Mouse (Mus musculus) forebrain, embryonic 12.5 days (tissue): ENCODE results near the gene Nudcd3. TPM values are rescaled to one million over a fixed set of nuclear protein-coding genes. Genes with fewer than 3 reads are reported as not detected.

Experiments used
- ATAC-seq: fragments of 200-750 bp; cut with Nextera tagmentation; 2 replicates; pipeline ENCODE4 v1.8.0; 2017; ENCODE audit warnings: moderate TSS enrichment; ENCODE audit not compliant: low FRiP score
- H3K27ac ChIP-seq: fragments of 300-500 bp; sonication (generic); 2 replicates; pipeline ENCODE4 v1.5.1; 2016; ENCODE audit warnings: mild to moderate bottlenecking
- H3K27me3 ChIP-seq: fragments of 300-500 bp; sonication (generic); 2 replicates; pipeline ENCODE4 v1.6.1; 2016; ENCODE audit warnings: mild to moderate bottlenecking
- H3K36me3 ChIP-seq: fragments of 300-500 bp; sonication (generic); replicated peaks from 2 replicates; pipeline ENCODE4 v1.6.1; 2016; ENCODE audit warnings: mild to moderate bottlenecking
- H3K4me1 ChIP-seq: fragments of 300-500 bp; sonication (generic); 2 replicates; pipeline ENCODE4 v1.6.1; 2016
- H3K4me2 ChIP-seq: fragments of 300-500 bp; sonication (generic); 2 replicates; pipeline ENCODE4 v1.6.1; 2016; ENCODE audit warnings: mild to moderate bottlenecking, moderate library complexity
- H3K4me3 ChIP-seq: fragments of 300-500 bp; sonication (generic); replicated peaks from 2 replicates; pipeline ENCODE4 v1.5.1; 2016; ENCODE audit warnings: mild to moderate bottlenecking
- H3K9ac ChIP-seq: fragments of 300-500 bp; sonication (generic); 2 replicates; pipeline ENCODE4 v1.6.1; 2016; ENCODE audit warnings: mild to moderate bottlenecking
- H3K9me3 ChIP-seq: fragments of 300-500 bp; sonication (generic); 2 replicates; pipeline ENCODE4 v1.6.1; 2016
- WGBS: fragments of 180-500 bp; shearing (Covaris S2); methylation state at CpG from one replicate; pipeline ENCODE4 v1.1.7; 2016; 5-methylcytosine and 5-hydroxymethylcytosine counted together
- polyA plus RNA-seq: library from polyadenylated mRNA; unstranded; fragments of >200 nt; fragmentation: Nextera tagmentation; extraction: Ambion mirVana; gene quantifications from 2 replicates; pipeline ENCODE4 v1.2.1, GENCODE M21; 2016

Gene Nudcd3
- polyA plus RNA-seq, 1 experiment from 2014 or later, result 60.5 TPM

DNA sequence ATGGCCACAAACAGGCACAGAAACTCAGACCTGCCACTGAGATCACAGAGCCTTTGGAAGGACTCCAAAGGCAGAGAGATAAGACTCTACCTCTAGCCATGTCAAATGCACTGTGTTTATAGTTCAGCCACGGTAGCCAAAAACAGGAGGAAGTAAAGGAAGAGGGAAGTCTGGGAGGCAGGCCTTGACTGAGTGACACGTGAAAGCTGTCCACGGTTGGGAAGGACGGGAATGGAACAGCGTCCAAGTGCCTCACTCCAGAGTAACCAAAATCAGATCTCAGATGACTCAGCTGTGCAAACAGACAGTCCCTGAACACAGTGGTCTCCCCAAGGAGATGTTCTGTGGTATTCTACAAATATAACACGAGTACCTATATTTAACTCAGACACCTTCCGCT lies 25.5 kb downstream of the Nudcd3 start:
- Histone ChIP-seq H3K4me2 (no peak overlapping the region), H3K4me3 (no peak overlapping the region), H3K36me3 (no peaks in the 10 kb centered on the region), H3K27me3 (no peaks in the 10 kb centered on the region), H3K27ac (no peak overlapping the region), H3K4me1 (peaks cover 17% of the 10 kb centered on the region), H3K9me3 (no peaks in the 10 kb centered on the region), H3K9ac (no peak overlapping the region)
- WGBS, result 90% methylated on average over 7 of the region's 7 CpGs
- no peak for ATAC-seq

DNA sequence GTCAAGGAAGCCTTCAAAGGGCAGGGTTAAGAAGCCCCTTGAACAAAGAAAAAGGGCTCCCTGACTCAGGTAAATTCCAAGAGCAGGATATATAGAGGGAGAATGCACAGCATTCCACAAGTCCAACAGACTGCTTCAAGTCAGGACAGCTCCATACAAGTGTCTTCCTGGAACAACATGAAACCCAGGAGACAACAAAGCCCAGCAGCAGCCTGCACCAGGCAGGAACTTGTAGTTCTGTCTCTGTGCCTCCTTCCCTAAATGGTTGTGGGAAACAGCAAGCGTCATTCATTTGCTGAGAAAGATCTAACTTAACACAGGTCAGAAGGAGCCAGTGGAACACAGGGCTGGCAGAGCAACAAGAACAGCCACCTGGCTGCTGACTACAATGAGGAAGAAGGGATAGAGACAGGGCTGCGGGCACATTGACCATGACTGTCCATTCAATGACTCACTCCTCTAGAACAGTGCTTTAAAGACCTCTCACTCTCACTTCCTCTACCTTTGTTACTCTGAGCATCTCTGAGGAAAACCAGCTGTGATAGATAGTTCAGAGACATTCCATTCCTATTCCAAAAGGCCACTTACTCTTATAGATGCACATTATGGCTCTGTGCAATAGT lies 31.1 kb downstream of the Nudcd3 start:
- Histone ChIP-seq H3K27ac (no peak overlapping the region), H3K9ac (no peak overlapping the region), H3K27me3 (no peaks in the 10 kb centered on the region), H3K4me3 (no peak overlapping the region), H3K36me3 (no peaks in the 10 kb centered on the region), H3K9me3 (no peaks in the 10 kb centered on the region), H3K4me1 (no peaks in the 10 kb centered on the region), H3K4me2 (no peak overlapping the region)
- no peak for ATAC-seq
- WGBS, result 85% methylated on average over 2 of the region's 2 CpGs

DNA sequence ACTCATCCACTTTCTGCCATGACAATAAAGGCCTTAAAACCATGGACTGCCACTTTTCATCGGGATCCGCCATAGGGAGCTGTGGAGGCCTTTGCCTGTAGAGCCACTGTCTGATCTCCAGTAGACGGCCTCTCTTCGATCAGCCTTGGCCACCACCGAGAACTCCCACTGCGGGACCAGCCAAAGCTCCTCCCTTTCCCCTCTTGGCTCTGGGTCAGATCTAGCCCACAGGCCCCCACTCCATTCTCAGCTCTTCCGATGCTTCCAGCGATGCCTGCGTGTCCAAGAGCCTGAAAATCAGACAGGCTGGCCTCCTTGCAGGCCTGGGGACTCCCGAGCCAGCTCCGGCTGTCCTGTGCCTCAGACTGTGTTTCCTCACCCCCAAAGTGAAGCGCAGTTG lies 33.9 kb downstream of the Nudcd3 start:
- H3K9ac ChIP-seq, result no peak overlapping the region
- no peak overlapping the region for H3K4me3 ChIP-seq
- no peaks in the 10 kb centered on the region for H3K27me3 ChIP-seq
- no peak overlapping the region for H3K27ac ChIP-seq
- no peaks in the 10 kb centered on the region for H3K36me3 ChIP-seq
- H3K4me2 ChIP-seq, result no peak overlapping the region
- no peak for ATAC-seq
- no peaks in the 10 kb centered on the region for H3K4me1 ChIP-seq
- H3K9me3 ChIP-seq, result no peaks in the 10 kb centered on the region
- WGBS, result 95% methylated on average over 12 of the region's 12 CpGs

DNA sequence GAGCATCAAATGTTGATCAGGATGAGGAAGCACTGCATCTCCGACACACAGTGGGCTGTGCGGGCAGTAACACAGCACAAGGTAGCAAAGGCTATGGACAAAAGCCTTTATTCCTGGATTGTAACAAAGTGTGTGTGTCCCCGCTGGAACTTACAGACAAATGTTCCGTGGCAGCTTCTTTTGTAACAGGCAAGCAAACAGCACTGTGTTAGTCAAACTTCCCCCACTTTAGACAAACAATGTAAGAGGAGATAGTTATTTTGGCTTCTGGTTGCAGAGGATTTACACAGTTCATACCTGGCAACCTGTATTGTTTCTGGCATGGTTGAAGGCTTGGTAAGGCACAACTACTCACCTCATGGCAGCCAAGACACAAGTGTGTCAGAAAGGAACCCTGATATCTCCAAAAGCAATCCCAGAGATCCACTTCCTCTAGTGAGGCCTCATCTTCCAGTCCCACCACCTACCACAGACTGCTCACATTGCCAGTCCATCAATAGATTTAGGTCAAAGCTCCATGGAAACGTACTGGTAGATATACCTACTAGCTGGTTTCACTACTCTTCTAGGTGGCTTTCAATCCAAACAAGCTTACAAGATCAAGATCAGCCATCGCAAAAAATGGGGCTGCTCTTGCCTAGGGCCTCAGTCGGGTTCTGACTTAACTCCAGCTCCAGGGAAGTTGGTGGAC lies 34.7 kb downstream of the Nudcd3 start:
- H3K4me2 ChIP-seq, result no peak overlapping the region
- no peak overlapping the region for H3K4me3 ChIP-seq
- H3K27me3 ChIP-seq, result no peaks in the 10 kb centered on the region
- H3K27ac ChIP-seq, result no peak overlapping the region
- no peak for ATAC-seq
- H3K9me3 ChIP-seq, result no peaks in the 10 kb centered on the region
- WGBS, result 96% methylated on average over 7 of the region's 7 CpGs
- no peak overlapping the region for H3K9ac ChIP-seq
- no peaks in the 10 kb centered on the region for H3K36me3 ChIP-seq
- H3K4me1 ChIP-seq, result no peaks in the 10 kb centered on the region

DNA sequence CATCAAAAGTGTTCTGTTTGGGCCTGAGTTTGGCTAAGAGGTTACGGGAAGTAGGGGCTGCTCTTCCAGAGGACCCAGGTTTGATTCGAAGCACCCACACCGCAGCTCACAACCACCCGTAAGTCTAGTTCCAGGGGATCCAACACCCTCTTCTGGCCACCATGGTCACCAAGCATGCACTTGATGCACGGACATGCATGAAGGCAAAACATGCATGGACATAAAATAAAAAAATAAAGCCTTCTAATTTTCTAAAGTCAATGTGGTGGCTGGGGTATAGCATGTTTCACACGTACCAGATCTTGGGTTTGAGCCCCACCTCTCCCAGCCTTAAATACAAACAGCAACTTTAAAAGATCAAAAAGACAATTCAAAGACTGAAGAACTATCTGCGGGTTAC lies 35.4 kb downstream of the Nudcd3 start:
- Histone ChIP-seq H3K4me2 (no peak overlapping the region), H3K9me3 (no peaks in the 10 kb centered on the region), H3K4me3 (no peak overlapping the region), H3K4me1 (no peaks in the 10 kb centered on the region), H3K27ac (no peak overlapping the region), H3K9ac (no peak overlapping the region), H3K36me3 (no peaks in the 10 kb centered on the region), H3K27me3 (no peaks in the 10 kb centered on the region)
- no peak for ATAC-seq
- 98% methylated on average over 7 of the region's 7 CpGs for WGBS

DNA sequence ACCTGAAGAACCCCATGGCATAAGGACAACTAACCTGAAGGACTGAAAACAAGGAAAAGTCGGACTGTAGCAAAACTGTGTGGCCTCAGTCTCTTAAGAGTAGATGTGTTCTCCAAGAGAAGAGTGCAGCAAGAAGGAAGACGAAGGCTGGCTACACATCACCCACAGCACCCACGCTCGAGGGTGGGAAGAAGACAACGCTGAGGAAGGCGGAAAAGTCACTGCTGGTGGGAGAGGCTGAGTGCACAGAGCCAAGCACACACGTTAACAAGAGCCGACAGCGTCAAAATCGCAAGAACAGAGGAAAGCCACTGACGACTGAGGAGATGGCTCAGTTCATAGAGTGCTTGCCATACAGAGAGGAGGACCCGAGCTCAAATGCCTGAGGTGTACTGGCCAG lies 36.5 kb downstream of the Nudcd3 start:
- Histone ChIP-seq H3K9me3 (no peaks in the 10 kb centered on the region), H3K27ac (no peak overlapping the region), H3K4me1 (no peaks in the 10 kb centered on the region), H3K27me3 (no peaks in the 10 kb centered on the region), H3K9ac (no peak overlapping the region), H3K36me3 (no peaks in the 10 kb centered on the region), H3K4me2 (no peak overlapping the region), H3K4me3 (no peak overlapping the region)
- ATAC-seq, result no peak
- WGBS, result 92% methylated on average over 12 of the region's 12 CpGs

DNA sequence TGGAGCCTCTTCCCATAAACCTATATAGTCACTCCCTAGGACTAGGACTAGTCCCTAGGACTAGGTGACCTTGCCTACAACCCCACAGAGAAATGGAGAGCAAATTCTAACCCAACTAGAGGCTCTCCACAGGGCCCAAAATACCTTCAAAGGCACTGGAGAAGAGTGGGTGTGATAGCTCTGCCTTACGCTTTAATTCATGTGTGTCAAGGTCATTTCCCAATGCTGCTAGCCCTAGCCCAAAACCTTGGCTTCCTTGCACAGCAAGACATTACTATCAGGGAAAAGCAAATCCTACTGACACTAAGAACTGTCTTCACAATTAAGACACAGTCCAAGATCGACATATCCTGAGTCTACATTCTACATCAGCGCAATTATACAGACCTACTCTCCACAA lies 37.2 kb downstream of the Nudcd3 start:
- Histone ChIP-seq H3K4me2 (no peak overlapping the region), H3K27ac (no peak overlapping the region), H3K9ac (no peak overlapping the region), H3K4me1 (no peaks in the 10 kb centered on the region), H3K9me3 (no peaks in the 10 kb centered on the region), H3K4me3 (no peak overlapping the region), H3K27me3 (no peaks in the 10 kb centered on the region), H3K36me3 (no peaks in the 10 kb centered on the region)
- WGBS, result 95% methylated on average over 3 of the region's 3 CpGs
- no peak for ATAC-seq

DNA sequence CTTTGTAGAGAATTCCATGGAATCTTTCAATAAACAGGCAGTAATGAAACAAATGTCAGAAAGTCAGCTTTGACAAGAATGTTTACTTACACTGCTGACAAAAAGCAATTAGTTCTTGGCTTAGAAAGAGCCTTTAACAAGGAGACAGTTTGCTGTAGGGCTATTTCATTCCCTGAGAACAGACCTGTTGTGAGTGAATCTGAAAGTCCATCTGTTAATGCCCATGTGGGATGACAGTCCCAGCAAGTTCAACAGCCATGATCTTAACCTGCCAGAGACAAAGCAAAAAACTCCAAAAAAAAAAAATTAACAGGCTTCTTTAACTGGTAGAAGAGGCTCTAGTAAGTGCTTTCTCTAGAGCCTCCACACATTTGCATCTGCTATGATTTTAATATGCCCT lies 38.7 kb downstream of the Nudcd3 start:
- Histone ChIP-seq H3K9me3 (no peaks in the 10 kb centered on the region), H3K27ac (no peak overlapping the region), H3K4me2 (no peak overlapping the region), H3K9ac (no peak overlapping the region), H3K4me3 (no peak overlapping the region), H3K27me3 (no peaks in the 10 kb centered on the region), H3K4me1 (0 out of 2 replicates have a peak, but pooled peaks cover 4% of the 10 kb centered on the region), H3K36me3 (no peaks in the 10 kb centered on the region)
- no peak for ATAC-seq

DNA sequence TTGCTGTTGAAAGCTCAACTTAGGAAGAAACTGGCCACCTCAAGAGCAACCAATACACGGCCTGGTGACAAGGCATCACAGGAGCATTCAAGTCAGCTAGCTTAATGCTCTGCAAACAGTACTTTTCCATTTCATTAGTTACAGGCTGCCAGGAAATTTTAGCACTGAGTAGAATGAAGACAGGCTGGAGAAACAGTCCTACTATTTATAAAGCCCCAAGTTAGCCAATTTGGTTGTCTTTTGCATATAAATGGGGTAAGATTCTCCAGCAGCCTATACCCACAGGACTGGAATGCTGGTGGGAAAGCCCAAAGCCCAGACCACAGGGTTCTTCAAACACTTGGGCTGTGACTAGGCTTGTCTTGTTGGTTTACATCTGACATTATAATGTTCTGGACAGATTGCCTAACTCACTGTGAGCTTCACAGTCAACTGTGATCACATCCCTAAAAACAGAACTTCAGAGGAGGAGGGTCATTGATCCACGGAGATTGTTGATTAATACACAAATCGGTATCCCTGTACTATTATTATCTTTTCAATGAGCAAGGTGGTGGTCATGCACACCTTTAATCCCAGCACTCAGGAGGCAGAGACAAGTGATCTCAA lies 39.4 kb downstream of the Nudcd3 start:
- H3K4me2 ChIP-seq, result no peak overlapping the region
- no peaks in the 10 kb centered on the region for H3K36me3 ChIP-seq
- H3K9me3 ChIP-seq, result no peaks in the 10 kb centered on the region
- H3K9ac ChIP-seq, result no peak overlapping the region
- 76% methylated on average over 3 of the region's 3 CpGs for WGBS
- H3K4me1 ChIP-seq, result 0 out of 2 replicates have a peak, but pooled peaks cover 4% of the 10 kb centered on the region
- no peak overlapping the region for H3K4me3 ChIP-seq
- no peak for ATAC-seq
- H3K27ac ChIP-seq, result no peak overlapping the region
- H3K27me3 ChIP-seq, result no peaks in the 10 kb centered on the region

DNA sequence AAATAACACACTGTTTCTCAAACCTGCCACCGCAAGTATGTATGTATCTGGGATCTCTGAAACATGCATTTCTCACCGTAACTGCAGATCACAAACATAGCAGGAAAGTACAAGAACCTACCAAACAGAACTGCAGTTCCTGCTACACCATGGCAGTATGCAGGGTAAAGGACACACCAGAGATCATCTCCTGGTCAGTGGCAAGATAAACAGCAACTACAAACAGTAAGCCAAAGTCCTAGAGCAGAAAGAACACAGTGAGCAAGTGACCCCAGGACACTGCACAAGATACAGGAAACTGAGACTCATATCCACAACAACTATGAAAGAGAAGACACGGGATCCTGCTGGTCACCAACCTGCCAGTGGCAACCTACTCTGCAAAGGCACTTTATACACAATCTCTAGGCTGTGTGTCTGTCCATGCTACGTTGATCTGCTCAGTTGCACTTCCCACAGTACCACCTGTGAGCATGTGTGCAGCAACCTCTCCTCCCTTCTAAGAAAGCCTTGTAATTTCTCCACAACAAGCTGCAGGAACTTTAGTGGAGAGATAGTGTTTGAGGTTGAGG lies 40.4 kb downstream of the Nudcd3 start:
- H3K4me2 ChIP-seq, result no peak overlapping the region
- no peaks in the 10 kb centered on the region for H3K36me3 ChIP-seq
- WGBS, result 94% methylated on average over 4 of the region's 4 CpGs
- H3K9me3 ChIP-seq, result no peaks in the 10 kb centered on the region
- H3K27me3 ChIP-seq, result no peaks in the 10 kb centered on the region
- H3K27ac ChIP-seq, result no peak overlapping the region
- H3K9ac ChIP-seq, result no peak overlapping the region
- ATAC-seq, result no peak
- H3K4me3 ChIP-seq, result no peak overlapping the region
- 0 out of 2 replicates have a peak, but pooled peaks cover 5% of the 10 kb centered on the region for H3K4me1 ChIP-seq

DNA sequence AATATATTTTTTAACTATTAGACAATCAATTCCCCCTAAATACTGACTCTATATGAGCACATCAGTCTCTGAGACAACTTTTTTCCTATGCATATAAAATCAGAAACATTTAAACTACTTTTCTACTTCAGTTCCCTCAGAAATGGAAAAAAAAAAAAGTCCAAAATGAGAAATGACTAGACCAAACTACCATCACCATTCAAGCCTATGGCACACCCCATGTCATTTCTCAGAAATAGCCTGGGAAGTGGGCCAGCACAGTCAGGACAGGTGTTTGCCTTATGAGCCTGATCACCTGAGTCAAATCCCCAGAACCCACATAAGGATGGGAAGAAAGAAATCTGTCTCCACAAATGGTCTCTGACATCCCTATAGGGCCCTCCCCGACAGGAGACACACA lies 41.7 kb downstream of the Nudcd3 start:
- no peaks in the 10 kb centered on the region for H3K36me3 ChIP-seq
- no peak overlapping the region for H3K4me3 ChIP-seq
- WGBS, result 88% methylated on average over 1 of the region's 1 CpGs
- H3K27me3 ChIP-seq, result no peaks in the 10 kb centered on the region
- no peak overlapping the region for H3K27ac ChIP-seq
- ATAC-seq, result no peak
- peaks cover 16% of the 10 kb centered on the region for H3K4me1 ChIP-seq
- no peak overlapping the region for H3K4me2 ChIP-seq
- no peak overlapping the region for H3K9ac ChIP-seq
- H3K9me3 ChIP-seq, result no peaks in the 10 kb centered on the region

DNA sequence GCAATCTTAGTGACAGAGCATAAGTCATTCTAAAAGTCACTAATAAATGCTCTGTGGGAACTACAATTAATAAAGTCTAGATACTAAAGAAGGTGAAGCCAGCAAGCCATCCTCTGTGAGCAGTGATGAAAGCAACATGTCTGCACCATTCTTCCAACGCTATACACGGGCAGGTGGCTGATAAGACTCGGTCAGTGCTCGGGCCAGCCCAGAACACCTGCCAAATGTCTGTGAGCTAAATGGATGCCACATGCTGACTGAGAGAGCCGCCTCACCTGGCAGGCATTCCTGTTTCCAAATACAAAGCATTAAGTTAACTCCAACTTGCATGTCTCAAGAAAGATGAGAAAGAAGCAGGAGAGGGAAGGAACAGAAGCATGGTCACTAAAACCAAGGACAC lies 43.1 kb downstream of the Nudcd3 start:
- no peak for ATAC-seq
- WGBS, result 85% methylated on average over 5 of the region's 5 CpGs
- H3K9ac ChIP-seq, result no peak overlapping the region

More for the DNA sequence above, 43.1 kb downstream of the Nudcd3 start:
- Histone ChIP-seq H3K4me3 (no peak overlapping the region), H3K27me3 (no peaks in the 10 kb centered on the region), H3K4me1 (peaks cover 16% of the 10 kb centered on the region), H3K9me3 (no peaks in the 10 kb centered on the region), H3K36me3 (no peaks in the 10 kb centered on the region), H3K27ac (no peak overlapping the region), H3K4me2 (no peak overlapping the region)
